Mouse (Mus musculus) B cell, adult (primary cell): ENCODE measurements around the gene Pcsk5. TPM values are rescaled to one million over a fixed set of nuclear protein-coding genes. Genes with fewer than 3 reads are reported as not detected.

Source experiments
- total RNA-seq: library from RNA; stranded (reverse); gene quantifications from 4 replicates; pipeline ENCODE4 v1.2.4, GENCODE M21; 2023; ENCODE audit not compliant: inconsistent age

Gene Pcsk5
- total RNA-seq: not detected in 4 replicates

GRCm38 (mm10) chr19:17837471-17837859 lies at the start of gene Pcsk5:
Gene Pcsk5, minus strand, starts transcription at chr19:17837632.

GRCm38 (mm10) chr19:17393841-17394591 lies 443.4 kb downstream of the Pcsk5 start, which contains the start of gene Rfk:
Gene Rfk, plus strand, starts transcription at chr19:17394043.

